Mouse (Mus musculus): ENCODE data around the gene Zfp651.

The Zfp651 gene

GRCm38 (mm10) chr9:121762248-121762647, 3.1 kb downstream of the Zfp651 start:
- no peak for DNase-seq (ENCODE audit: inconsistent ontology term)

GRCm38 (mm10) chr9:121762761-121763160, 3.6 kb downstream of the Zfp651 start:
- DNase-seq (ENCODE audit: inconsistent ontology term): no peak

GRCm38 (mm10) chr9:121763716-121764115, 4.6 kb downstream of the Zfp651 start:
- no peak for DNase-seq (ENCODE audit: inconsistent ontology term)

GRCm38 (mm10) chr9:121765166-121765855, 6.2 kb downstream of the Zfp651 start:
- no peak for DNase-seq (ENCODE audit: inconsistent ontology term)

- no peak for DNase-seq (ENCODE audit: inconsistent ontology term)
Measured at GRCm38 (mm10) chr9:121772412-121772811, 13.3 kb downstream of the Zfp651 start.

GRCm38 (mm10) chr9:121775951-121776350, 16.8 kb downstream of the Zfp651 start:
- no peak for DNase-seq (ENCODE audit: inconsistent ontology term)

GRCm38 (mm10) chr9:121776511-121776910, 17.4 kb downstream of the Zfp651 start:
- no peak for DNase-seq (ENCODE audit: inconsistent ontology term)

GRCm38 (mm10) chr9:121777484-121778065, 18.4 kb downstream of the Zfp651 start, which contains the start of gene Klhl40:
TSS of gene Klhl40 (plus strand) at chr9:121777607.
- DNase-seq (ENCODE audit: inconsistent ontology term): no peak

- peak; percentile 39 for DNase-seq (ENCODE audit: inconsistent ontology term)
Measured at GRCm38 (mm10) chr9:121778066-121778624, 19.0 kb downstream of the Zfp651 start.

- DNase-seq (ENCODE audit: inconsistent ontology term): no peak
Measured at GRCm38 (mm10) chr9:121784801-121785200, 25.7 kb downstream of the Zfp651 start.

- no peak for DNase-seq (ENCODE audit: inconsistent ontology term)
Measured at GRCm38 (mm10) chr9:121785261-121785660, 26.1 kb downstream of the Zfp651 start.

- DNase-seq (ENCODE audit: inconsistent ontology term): no peak
Measured at GRCm38 (mm10) chr9:121786359-121786758, 27.2 kb downstream of the Zfp651 start.

- peak; percentile 74 for DNase-seq (ENCODE audit: inconsistent ontology term)
Measured at GRCm38 (mm10) chr9:121791206-121791605, 32.1 kb downstream of the Zfp651 start.

GRCm38 (mm10) chr9:121791757-121792521, 32.8 kb downstream of the Zfp651 start, which contains the start of gene Hhatl:
TSS of gene Hhatl (minus strand) at chr9:121792507.
- DNase-seq (ENCODE audit: inconsistent ontology term): no peak

GRCm38 (mm10) chr9:121794972-121795539, 35.9 kb downstream of the Zfp651 start:
- DNase-seq (ENCODE audit: inconsistent ontology term): no peak

- DNase-seq (ENCODE audit: inconsistent ontology term): no peak
Measured at GRCm38 (mm10) chr9:121797722-121798121, 38.6 kb downstream of the Zfp651 start.

GRCm38 (mm10) chr9:121798887-121799520, 39.9 kb downstream of the Zfp651 start:
- no peak for DNase-seq (ENCODE audit: inconsistent ontology term)

- DNase-seq (ENCODE audit: inconsistent ontology term): no peak
Measured at GRCm38 (mm10) chr9:121802747-121803146, 43.6 kb downstream of the Zfp651 start.

GRCm38 (mm10) chr9:121807546-121807945, 48.4 kb downstream of the Zfp651 start:
- no peak for DNase-seq (ENCODE audit: inconsistent ontology term)

- no peak for DNase-seq (ENCODE audit: inconsistent ontology term)
Measured at GRCm38 (mm10) chr9:121807947-121808346, 48.8 kb downstream of the Zfp651 start.

- DNase-seq (ENCODE audit: inconsistent ontology term): no peak
Measured at GRCm38 (mm10) chr9:121808511-121808910, 49.4 kb downstream of the Zfp651 start.
